Mouse (Mus musculus) neural tube, embryonic 13.5 days (tissue): Measurements from ENCODE around the gene Rdx. TPM values are rescaled to one million over a fixed set of nuclear protein-coding genes. Genes with fewer than 3 reads are reported as not detected.
A peak's percentile ranks its signal among the peaks of the same experiment; 100 is the strongest.

Experiments
- ATAC-seq: fragments of 200-750 bp; cut with Nextera tagmentation; 2 replicates; pipeline ENCODE4 v1.8.0; 2017; ENCODE audit warnings: low read depth, mild to moderate bottlenecking, moderate TSS enrichment, moderate library complexity
- H3K27ac ChIP-seq: fragments of 300-500 bp; sonication (generic); replicated peaks from 2 replicates; pipeline ENCODE4 v1.5.1; 2015; ENCODE audit warnings: moderate library complexity, mild to moderate bottlenecking, inconsistent platforms
- H3K27me3 ChIP-seq: fragments of 300-500 bp; sonication (generic); 2 replicates; pipeline ENCODE4 v1.6.1; 2015; ENCODE audit warnings: mild to moderate bottlenecking, inconsistent platforms
- H3K36me3 ChIP-seq: fragments of 300-500 bp; sonication (generic); 2 replicates; pipeline ENCODE4 v1.6.1; 2015; ENCODE audit warnings: mild to moderate bottlenecking, inconsistent platforms
- H3K4me1 ChIP-seq: fragments of 300-500 bp; sonication (generic); replicated peaks from 2 replicates; pipeline ENCODE4 v1.6.1; 2015; ENCODE audit warnings: inconsistent platforms
- H3K4me2 ChIP-seq: fragments of 300-500 bp; sonication (generic); 2 replicates; pipeline ENCODE4 v1.6.1; 2015; ENCODE audit warnings: inconsistent platforms, mild to moderate bottlenecking, moderate library complexity
- H3K4me3 ChIP-seq: fragments of 300-500 bp; sonication (generic); 2 replicates; pipeline ENCODE4 v1.5.1; 2015; ENCODE audit warnings: mild to moderate bottlenecking, inconsistent platforms
- H3K9ac ChIP-seq: fragments of 300-500 bp; sonication (generic); 2 replicates; pipeline ENCODE4 v1.6.1; 2015; ENCODE audit warnings: moderate library complexity, mild to moderate bottlenecking, inconsistent platforms
- H3K9me3 ChIP-seq: fragments of 300-500 bp; sonication (generic); 2 replicates; pipeline ENCODE4 v1.6.1; 2016; ENCODE audit warnings: inconsistent platforms
- WGBS: fragments of 180-500 bp; shearing (Covaris S2); methylation state at CpG from one replicate; pipeline ENCODE4 v1.1.7; 2015; 5-methylcytosine and 5-hydroxymethylcytosine counted together
- polyA plus RNA-seq: library from polyadenylated mRNA; unstranded; fragments of >200 nt; fragmentation: Nextera tagmentation; extraction: Ambion mirVana; gene quantifications from 2 replicates; pipeline ENCODE4 v1.2.1, GENCODE M21; 2015

Rdx gene
- polyA plus RNA-seq, 1 experiment from 2014 or later, result 97.9 TPM

GRCm38 (mm10) chr9:52028521-52029405 lies 18.2 kb upstream of the Rdx start:
- H3K9me3 ChIP-seq, result no peaks in the 10 kb centered on the region
- H3K4me1 ChIP-seq, result peaks cover 7% of the 10 kb centered on the region; the same call in 1 of the 2 replicates
- no peak overlapping the region for H3K9ac ChIP-seq
- no peak for ATAC-seq
- H3K4me2 ChIP-seq, result no peak overlapping the region
- H3K36me3 ChIP-seq, result no peaks in the 10 kb centered on the region
- H3K4me3 ChIP-seq, result no peak overlapping the region
- WGBS, result 52% methylated on average over 9 of the region's 9 CpGs
- no peaks in the 10 kb centered on the region for H3K27me3 ChIP-seq
- H3K27ac ChIP-seq, result no peak overlapping the region

- no peak overlapping the region for H3K9ac ChIP-seq
- H3K36me3 ChIP-seq, result no peaks in the 10 kb centered on the region
- peaks cover 7% of the 10 kb centered on the region; the same call in 1 of the 2 replicates for H3K4me1 ChIP-seq
- no peak overlapping the region for H3K27ac ChIP-seq
- ATAC-seq, result no peak
- no peak overlapping the region for H3K4me3 ChIP-seq
- H3K4me2 ChIP-seq, result no peak overlapping the region
- WGBS, result 33% methylated on average over 2 of the region's 2 CpGs
- H3K27me3 ChIP-seq, result no peaks in the 10 kb centered on the region
- no peaks in the 10 kb centered on the region for H3K9me3 ChIP-seq
These were observed 15.5 kb upstream of the Rdx start for GRCm38 (mm10) chr9:52031501-52031900.

- H3K27me3 ChIP-seq, result no peaks in the 10 kb centered on the region
- H3K9ac ChIP-seq, result no peak overlapping the region
- WGBS, result 87% methylated on average over 1 of the region's 1 CpGs
- no peaks in the 10 kb centered on the region for H3K36me3 ChIP-seq
- H3K9me3 ChIP-seq, result no peaks in the 10 kb centered on the region
- ATAC-seq, result no peak
- no peak overlapping the region for H3K4me2 ChIP-seq
- no peaks in the 10 kb centered on the region for H3K4me1 ChIP-seq
- H3K4me3 ChIP-seq, result no peak overlapping the region
- H3K27ac ChIP-seq, result no peak overlapping the region
These were observed 9.5 kb upstream of the Rdx start for GRCm38 (mm10) chr9:52037493-52037892.

- Histone ChIP-seq H3K4me3 (no peak overlapping the region), H3K4me2 (no peak overlapping the region), H3K27me3 (no peaks in the 10 kb centered on the region; the same call in 1 of the 2 replicates), H3K36me3 (no peaks in the 10 kb centered on the region), H3K27ac (no peak overlapping the region), H3K9ac (no peak overlapping the region), H3K4me1 (peaks cover 3% of the 10 kb centered on the region), H3K9me3 (no peaks in the 10 kb centered on the region)
- ATAC-seq, result no peak
- WGBS, result 87% methylated on average over 2 of the region's 2 CpGs
These were observed 5.3 kb upstream of the Rdx start for GRCm38 (mm10) chr9:52041657-52042056.

- Histone ChIP-seq H3K27me3 (no peaks in the 10 kb centered on the region; the same call in 1 of the 2 replicates), H3K36me3 (no peaks in the 10 kb centered on the region), H3K9me3 (no peaks in the 10 kb centered on the region), H3K9ac (peak overlapping the region; percentile 96; the same call in 1 of the 2 replicates), H3K4me2 (peak overlapping the region; percentile 68), H3K27ac (no peak overlapping the region), H3K4me1 (peaks cover 36% of the 10 kb centered on the region), H3K4me3 (no peak overlapping the region)
- ATAC-seq, result no peak
- WGBS, result 14% methylated on average over 5 of the region's 5 CpGs
These were observed 287 bp upstream of the Rdx start for GRCm38 (mm10) chr9:52046686-52047085.

GRCm38 (mm10) chr9:52047821-52048649 lies 1.1 kb downstream of the Rdx start:
- peaks cover 41% of the 10 kb centered on the region for H3K4me1 ChIP-seq
- H3K9ac ChIP-seq, result peak overlapping the region; percentile 96
- no peaks in the 10 kb centered on the region for H3K9me3 ChIP-seq
- H3K4me2 ChIP-seq, result peak overlapping the region; percentile 68
- peak overlapping the region; percentile 98 for H3K27ac ChIP-seq
- under 1% methylated on average over 84 of the region's 118 CpGs for WGBS
- no peaks in the 10 kb centered on the region; the same call in 1 of the 2 replicates for H3K27me3 ChIP-seq
- peak overlapping the region; percentile 89 for H3K4me3 ChIP-seq
- no peaks in the 10 kb centered on the region for H3K36me3 ChIP-seq
- ATAC-seq, result peak; percentile 93

- peak overlapping the region; percentile 96 for H3K9ac ChIP-seq
- ATAC-seq, result peak; percentile 24
- H3K4me2 ChIP-seq, result peak overlapping the region; percentile 68
- no peaks in the 10 kb centered on the region; the same call in 1 of the 2 replicates for H3K27me3 ChIP-seq
- peak overlapping the region; percentile 98 for H3K27ac ChIP-seq
- no peaks in the 10 kb centered on the region for H3K36me3 ChIP-seq
- peaks cover 41% of the 10 kb centered on the region for H3K4me1 ChIP-seq
- peak overlapping the region; percentile 89 for H3K4me3 ChIP-seq
- under 1% methylated on average over 60 of the region's 60 CpGs for WGBS
- H3K9me3 ChIP-seq, result no peaks in the 10 kb centered on the region
These were observed 1.7 kb downstream of the Rdx start for GRCm38 (mm10) chr9:52048650-52049081.

GRCm38 (mm10) chr9:52049605-52050004 lies 2.6 kb downstream of the Rdx start:
- H3K36me3 ChIP-seq, result no peaks in the 10 kb centered on the region
- H3K4me3 ChIP-seq, result peak overlapping the region; percentile 89
- peak overlapping the region; percentile 96 for H3K9ac ChIP-seq
- H3K4me1 ChIP-seq, result peaks cover 41% of the 10 kb centered on the region
- no peaks in the 10 kb centered on the region for H3K9me3 ChIP-seq
- H3K4me2 ChIP-seq, result peak overlapping the region; percentile 68
- no peaks in the 10 kb centered on the region; the same call in 1 of the 2 replicates for H3K27me3 ChIP-seq
- H3K27ac ChIP-seq, result no peak overlapping the region
- ATAC-seq, result no peak
- 0% methylated on average over 3 of the region's 3 CpGs for WGBS

- Histone ChIP-seq H3K4me3 (peak overlapping the region; percentile 89; the same call in 1 of the 2 replicates), H3K27ac (no peak overlapping the region), H3K36me3 (no peaks in the 10 kb centered on the region), H3K4me1 (peaks cover 41% of the 10 kb centered on the region), H3K27me3 (no peaks in the 10 kb centered on the region; the same call in 1 of the 2 replicates), H3K9ac (no peak overlapping the region), H3K4me2 (peak overlapping the region; percentile 68), H3K9me3 (no peaks in the 10 kb centered on the region)
- 32% methylated on average over 2 of the region's 2 CpGs for WGBS
- no peak for ATAC-seq
These were observed 3.4 kb downstream of the Rdx start for GRCm38 (mm10) chr9:52050361-52050760.

GRCm38 (mm10) chr9:52052221-52052620 lies 5.2 kb downstream of the Rdx start:
- Histone ChIP-seq H3K9ac (no peak overlapping the region), H3K4me2 (no peak overlapping the region), H3K27me3 (no peaks in the 10 kb centered on the region), H3K4me3 (no peak overlapping the region), H3K9me3 (no peaks in the 10 kb centered on the region), H3K36me3 (no peaks in the 10 kb centered on the region), H3K27ac (no peak overlapping the region), H3K4me1 (peaks cover 33% of the 10 kb centered on the region)
- 86% methylated on average over 1 of the region's 1 CpGs for WGBS
- ATAC-seq, result no peak

- no peaks in the 10 kb centered on the region for H3K9me3 ChIP-seq
- no peak overlapping the region for H3K4me2 ChIP-seq
- 80% methylated on average over 3 of the region's 3 CpGs for WGBS
These were observed 8.3 kb downstream of the Rdx start for GRCm38 (mm10) chr9:52055313-52055712.

GRCm38 (mm10) chr9:52059788-52060187 lies 12.8 kb downstream of the Rdx start:
- WGBS, result 61% methylated on average over 2 of the region's 2 CpGs
- Histone ChIP-seq H3K9me3 (no peaks in the 10 kb centered on the region), H3K4me2 (no peak overlapping the region), H3K4me1 (peaks cover 13% of the 10 kb centered on the region), H3K4me3 (no peak overlapping the region), H3K9ac (no peak overlapping the region), H3K27me3 (no peaks in the 10 kb centered on the region), H3K27ac (no peak overlapping the region), H3K36me3 (peaks cover 19% of the 10 kb centered on the region)
- ATAC-seq, result no peak

More at GRCm38 (mm10) chr9:52055313-52055712, 8.3 kb downstream of the Rdx start:
- Histone ChIP-seq H3K27ac (no peak overlapping the region), H3K9ac (no peak overlapping the region), H3K27me3 (no peaks in the 10 kb centered on the region), H3K36me3 (no peaks in the 10 kb centered on the region), H3K4me1 (peaks cover 27% of the 10 kb centered on the region), H3K4me3 (no peak overlapping the region)
- no peak for ATAC-seq
